Mouse (Mus musculus) layer of hippocampus, adult 8-10 months (tissue): ENCODE measurements around the gene 2610528J11Rik. TPM values are rescaled to one million over a fixed set of nuclear protein-coding genes. Genes with fewer than 3 reads are reported as not detected.

Experiments
- total RNA-seq, 4 experiments: library from RNA; stranded (reverse); gene quantifications; 2 replicates each; pipeline ENCODE4 v1.2.4; 2022

Gene 2610528J11Rik
- total RNA-seq, 4 experiments from 2014 or later: not detected

Other genes with a start within 250 kb of the 2610528J11Rik start
- 10 to 100 TPM; 78.3 to 80.3 (median 78.9) TPM for gene Ptprf, start 235.6 kb upstream of the 2610528J11Rik start, total RNA-seq
- gene Szt2, start 117.7 kb upstream of the 2610528J11Rik start, total RNA-seq: 10 to 100 TPM; 34.8 to 56.1 (median 42.5) TPM
- 10 to 100 TPM; 54.8 to 59.6 (median 56.1) TPM for gene Med8, start 117.7 kb upstream of the 2610528J11Rik start, total RNA-seq
- gene Elovl1, start 98.9 kb upstream of the 2610528J11Rik start, total RNA-seq: 10 to 100 TPM; 25.4 to 28.1 (median 27.1) TPM
- 1 to 10 TPM in 1 of 4 experiments, under 1 TPM in 3; 0.29 to 1.4 (median 0.57) TPM for gene Cdc20, start 89.6 kb upstream of the 2610528J11Rik start, total RNA-seq
- gene Mpl, start 69.5 kb upstream of the 2610528J11Rik start, total RNA-seq: under 1 TPM in 1 of 4 experiments, not detected in 3; 0.21 TPM
- 1 to 10 TPM; 6.7 to 7.5 (median 7.3) TPM for gene Tie1, start 36.9 kb upstream of the 2610528J11Rik start, total RNA-seq
- 1 to 10 TPM; 5.4 to 9.7 (median 8.7) TPM for gene Tmem125, start 17.0 kb downstream of the 2610528J11Rik start, total RNA-seq
- 1 to 10 TPM in 3 of 4 experiments, under 1 TPM in 1; 0.68 to 1.3 (median 1.1) TPM for gene Cfap57, start 93.8 kb downstream of the 2610528J11Rik start, total RNA-seq
- 10 to 100 TPM; 49.7 to 59.9 (median 54.7) TPM for gene Ebna1bp2, start 93.8 kb downstream of the 2610528J11Rik start, total RNA-seq
- not detected for gene Olfr62, start 132.0 kb downstream of the 2610528J11Rik start, total RNA-seq
- gene Olfr1342, start 165.8 kb downstream of the 2610528J11Rik start, total RNA-seq: not detected
- not detected for gene Olfr1341, start 176.5 kb downstream of the 2610528J11Rik start, total RNA-seq
- not detected for gene Olfr1340, start 193.1 kb downstream of the 2610528J11Rik start, total RNA-seq
- not detected for gene Olfr1339, start 205.2 kb downstream of the 2610528J11Rik start, total RNA-seq
- gene Olfr1338, start 231.7 kb downstream of the 2610528J11Rik start, total RNA-seq: not detected